Mouse (Mus musculus) heart, embryonic 11.5 days (tissue): ENCODE results near the gene Fance. TPM values are rescaled to one million over a fixed set of nuclear protein-coding genes. Genes with fewer than 3 reads are reported as not detected.
"Not testable (repeated sequence)": the region's sequence is repeated elsewhere in the genome, so short reads cannot be mapped to it uniquely, and the experiment has no call there.

Experiments used
- ATAC-seq: fragments of 200-750 bp; cut with Nextera tagmentation; replicated peaks from 2 replicates; pipeline ENCODE4 v1.8.0; 2017; ENCODE audit warnings: moderate library complexity; ENCODE audit not compliant: insufficient number of reproducible peaks, low FRiP score, low TSS enrichment
- H3K27ac ChIP-seq: fragments of 300-500 bp; sonication (generic); 2 replicates; pipeline ENCODE4 v1.5.1; 2014; ENCODE audit warnings: mild to moderate bottlenecking, low read depth, low read length
- H3K27me3 ChIP-seq: fragments of 300-500 bp; sonication (generic); 2 replicates; pipeline ENCODE4 v1.6.1; 2014; ENCODE audit warnings: mild to moderate bottlenecking, low read length, mixed read lengths; ENCODE audit not compliant: control insufficient read depth, insufficient read depth
- H3K36me3 ChIP-seq: fragments of 300-500 bp; sonication (generic); 2 replicates; pipeline ENCODE4 v1.6.1; 2014; ENCODE audit warnings: mild to moderate bottlenecking, low read length, moderate library complexity, mixed read lengths; ENCODE audit not compliant: control insufficient read depth, insufficient read depth
- H3K4me1 ChIP-seq: fragments of 300-500 bp; sonication (generic); 2 replicates; pipeline ENCODE4 v1.6.1; 2014; ENCODE audit warnings: low read length; ENCODE audit not compliant: control insufficient read depth, insufficient read depth
- H3K4me2 ChIP-seq: fragments of 300-500 bp; sonication (generic); 2 replicates; pipeline ENCODE4 v1.6.1; 2014; ENCODE audit warnings: mild to moderate bottlenecking, moderate library complexity
- H3K4me3 ChIP-seq: fragments of 300-500 bp; sonication (generic); 2 replicates; pipeline ENCODE4 v1.5.1; 2014; ENCODE audit warnings: low read depth, low read length
- H3K9ac ChIP-seq: fragments of 300-500 bp; sonication (generic); 2 replicates; pipeline ENCODE4 v1.6.1; 2014; ENCODE audit warnings: mild to moderate bottlenecking, low read depth, low read length, moderate library complexity
- H3K9me3 ChIP-seq: fragments of 300-500 bp; sonication (generic); replicated peaks from 2 replicates; pipeline ENCODE4 v1.6.1; 2016; ENCODE audit warnings: low read length; ENCODE audit not compliant: control insufficient read depth
- WGBS: fragments of 180-500 bp; shearing (Covaris S2); extraction: QIAGEN DNeasy Blood & Tissue Kit; methylation state at CpG from one replicate; pipeline ENCODE4 v1.1.7; 2014; ENCODE audit not compliant: insufficient replicate concordance; 5-methylcytosine and 5-hydroxymethylcytosine counted together
- polyA plus RNA-seq: library from polyadenylated mRNA; unstranded; fragments of >200 nt; fragmentation: Nextera tagmentation; extraction: Ambion mirVana; gene quantifications from 2 replicates; pipeline ENCODE4 v1.2.1, GENCODE M21; 2014

Gene Fance
- polyA plus RNA-seq, 1 experiment from 2014 or later, result 15.3 TPM

- Histone ChIP-seq H3K4me1 (peaks cover 38% of the 10 kb centered on the region), H3K36me3 (peaks cover 17% of the 10 kb centered on the region)
- ATAC-seq, H3K27me3 ChIP-seq, H3K4me3 ChIP-seq, H3K9ac ChIP-seq, H3K4me2 ChIP-seq, H3K9me3 ChIP-seq, H3K27ac ChIP-seq: not testable (repeated sequence)
- WGBS, result 62% methylated on average over 6 of the region's 8 CpGs
Observed at GRCm38 (mm10) chr17:28330590-28330989, 17.3 kb downstream of the Fance start.

- H3K4me1 ChIP-seq, result peaks cover 38% of the 10 kb centered on the region
- no peak for ATAC-seq
- no peaks in the 10 kb centered on the region for H3K27me3 ChIP-seq
- peak overlapping the region; percentile 8; the same call in 1 of the 2 replicates for H3K4me3 ChIP-seq
- peaks cover 21% of the 10 kb centered on the region for H3K36me3 ChIP-seq
- H3K27ac ChIP-seq, result peak overlapping the region; percentile 29; the same call in 1 of the 2 replicates
- 40% methylated on average over 5 of the region's 7 CpGs for WGBS
- H3K9ac ChIP-seq, result no peak overlapping the region
- peak overlapping the region; percentile 11; the same call in 1 of the 2 replicates for H3K4me2 ChIP-seq
- no peaks in the 10 kb centered on the region for H3K9me3 ChIP-seq
Observed at GRCm38 (mm10) chr17:28331241-28332112, 18.2 kb downstream of the Fance start.

- Histone ChIP-seq H3K4me1 (peaks cover 38% of the 10 kb centered on the region), H3K9ac (no peak overlapping the region), H3K4me3 (no peak overlapping the region), H3K36me3 (peaks cover 21% of the 10 kb centered on the region), H3K4me2 (no peak overlapping the region), H3K9me3 (no peaks in the 10 kb centered on the region), H3K27ac (no peak overlapping the region; the same call in 1 of the 2 replicates), H3K27me3 (no peaks in the 10 kb centered on the region)
- ATAC-seq, result no peak
- 53% methylated on average over 13 of the region's 13 CpGs for WGBS
Observed at GRCm38 (mm10) chr17:28332113-28332914, 19.0 kb downstream of the Fance start.

GRCm38 (mm10) chr17:28332915-28333546 is 19.7 kb downstream of the Fance start:
- Histone ChIP-seq H3K36me3 (peaks cover 28% of the 10 kb centered on the region), H3K9ac (peak overlapping the region; percentile 55), H3K4me3 (no peak overlapping the region), H3K27me3 (no peaks in the 10 kb centered on the region), H3K4me1 (peaks cover 32% of the 10 kb centered on the region), H3K4me2 (peak overlapping the region; percentile 12; the same call in 1 of the 2 replicates), H3K27ac (no peak overlapping the region), H3K9me3 (no peaks in the 10 kb centered on the region)
- no peak for ATAC-seq
- 58% methylated on average over 31 of the region's 31 CpGs for WGBS

GRCm38 (mm10) chr17:28335267-28335666 is 21.9 kb downstream of the Fance start:
- Histone ChIP-seq H3K27me3 (no peaks in the 10 kb centered on the region), H3K36me3 (peaks cover 27% of the 10 kb centered on the region; the same call in 1 of the 2 replicates), H3K9me3 (no peaks in the 10 kb centered on the region), H3K4me2 (no peak overlapping the region), H3K4me1 (peaks cover 28% of the 10 kb centered on the region), H3K4me3 (no peak overlapping the region), H3K9ac (no peak overlapping the region), H3K27ac (no peak overlapping the region)
- ATAC-seq, result no peak
- WGBS, result 79% methylated on average over 10 of the region's 10 CpGs

GRCm38 (mm10) chr17:28337547-28337946 is 24.2 kb downstream of the Fance start:
- peaks cover 35% of the 10 kb centered on the region for H3K4me1 ChIP-seq
- 90% methylated on average over 7 of the region's 7 CpGs for WGBS
- H3K36me3 ChIP-seq, result peaks cover 20% of the 10 kb centered on the region; the same call in 1 of the 2 replicates
- no peak overlapping the region for H3K4me2 ChIP-seq
- no peaks in the 10 kb centered on the region for H3K9me3 ChIP-seq
- H3K27ac ChIP-seq, result no peak overlapping the region
- ATAC-seq, result no peak
- H3K4me3 ChIP-seq, result no peak overlapping the region
- no peak overlapping the region for H3K9ac ChIP-seq
- H3K27me3 ChIP-seq, result no peaks in the 10 kb centered on the region

- H3K4me1 ChIP-seq, result peaks cover 43% of the 10 kb centered on the region
- H3K4me3 ChIP-seq, result 0 out of 2 replicates have a peak overlapping the region, but pooled peaks have one; percentile 28
- H3K27me3 ChIP-seq, result no peaks in the 10 kb centered on the region
- 40% methylated on average over 7 of the region's 7 CpGs for whole genome bisulfite sequencing
- H3K36me3 ChIP-seq, result peaks cover 16% of the 10 kb centered on the region; the same call in 1 of the 2 replicates
- peak; percentile 33; the same call in 1 of the 2 replicates for ATAC-seq
- peak overlapping the region; percentile 88 for H3K27ac ChIP-seq
- H3K9ac ChIP-seq, result peak overlapping the region; percentile 69
- H3K9me3 ChIP-seq, result no peaks in the 10 kb centered on the region
- peak overlapping the region; percentile 66 for H3K4me2 ChIP-seq
Observed at GRCm38 (mm10) chr17:28340578-28340977, 27.3 kb downstream of the Fance start.

GRCm38 (mm10) chr17:28341091-28341490 is 27.8 kb downstream of the Fance start:
- ATAC-seq, result peak; percentile 53
- Histone ChIP-seq H3K36me3 (peaks cover 13% of the 10 kb centered on the region; the same call in 1 of the 2 replicates), H3K27me3 (no peaks in the 10 kb centered on the region), H3K4me1 (peaks cover 48% of the 10 kb centered on the region), H3K9ac (peak overlapping the region; percentile 69), H3K4me2 (peak overlapping the region; percentile 66), H3K9me3 (no peaks in the 10 kb centered on the region), H3K27ac (peak overlapping the region; percentile 88), H3K4me3 (peak overlapping the region; percentile 28)
- WGBS, result 7% methylated on average over 25 of the region's 26 CpGs
